Mouse (Mus musculus) kidney, postnatal 4 days (tissue): ENCODE results near the gene March8.
"Not testable (repeated sequence)": the region's sequence is repeated elsewhere in the genome, so short reads cannot be mapped to it uniquely, and the experiment has no call there.

Experiments
- DNase-seq, 2 experiments: peaks; one replicate each; pipeline ENCODE4 v3.0.0; 2021; ENCODE audit warnings: mixed read lengths in 2 of 2

The March8 gene

DNA sequence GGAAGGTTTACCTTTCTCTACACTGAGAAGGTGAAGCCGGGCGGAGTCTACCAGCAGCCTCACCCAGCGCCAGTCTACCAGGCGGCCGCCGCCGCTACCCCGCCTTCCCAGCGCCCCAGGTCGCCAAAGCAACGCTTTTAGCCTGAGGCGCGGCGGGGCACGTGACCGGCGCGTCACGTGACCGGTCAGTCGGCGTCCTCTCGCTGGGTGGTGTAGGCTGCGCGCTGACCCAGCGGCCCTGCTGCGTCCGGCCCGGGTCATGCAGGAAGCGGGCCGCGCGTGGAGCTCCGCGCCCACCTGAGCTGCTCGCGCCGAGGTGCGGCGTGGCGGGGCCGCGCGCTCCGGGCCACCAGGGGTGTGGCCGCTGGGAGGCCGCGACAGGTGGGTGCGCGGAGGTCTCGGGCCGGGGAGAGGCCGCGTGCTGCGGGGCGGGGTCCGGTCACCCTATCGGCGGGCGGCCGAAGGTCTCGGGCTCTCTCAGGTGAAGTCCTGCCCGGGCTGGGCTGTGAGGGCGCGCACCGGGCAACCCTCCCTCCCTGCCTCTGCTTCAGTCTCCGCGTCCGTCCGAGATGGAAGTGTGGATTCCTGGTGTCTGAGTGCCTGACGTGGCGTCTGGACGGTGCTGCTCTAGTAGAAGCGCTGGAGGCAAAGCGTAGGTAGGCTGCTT is at the start of gene March8:
Gene March8 (plus strand): TSS at position 190 of the 667 bp plus-strand sequence.
- peak; percentile 95 to 98 for DNase-seq

DNA sequence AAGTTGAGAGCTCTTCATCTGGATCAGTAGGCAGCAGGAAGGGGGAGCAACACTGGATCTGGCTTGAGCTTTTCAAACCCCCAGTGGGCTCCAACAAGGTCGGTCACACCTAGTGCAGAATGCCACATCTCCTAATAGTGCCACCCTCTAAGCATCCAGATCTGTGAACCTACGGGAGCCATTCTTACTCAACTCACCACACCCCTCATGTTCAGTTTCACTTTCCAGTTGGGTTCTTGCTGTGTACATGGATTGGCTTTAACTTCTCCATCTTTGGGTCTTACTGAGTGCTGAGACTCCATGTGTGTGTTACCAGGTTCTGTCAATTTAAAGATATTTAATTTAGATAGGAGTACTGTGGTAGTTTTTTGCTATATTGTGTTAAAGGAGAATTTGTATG is 26.4 kb upstream of the March8 start:
- DNase-seq = no peak

DNA sequence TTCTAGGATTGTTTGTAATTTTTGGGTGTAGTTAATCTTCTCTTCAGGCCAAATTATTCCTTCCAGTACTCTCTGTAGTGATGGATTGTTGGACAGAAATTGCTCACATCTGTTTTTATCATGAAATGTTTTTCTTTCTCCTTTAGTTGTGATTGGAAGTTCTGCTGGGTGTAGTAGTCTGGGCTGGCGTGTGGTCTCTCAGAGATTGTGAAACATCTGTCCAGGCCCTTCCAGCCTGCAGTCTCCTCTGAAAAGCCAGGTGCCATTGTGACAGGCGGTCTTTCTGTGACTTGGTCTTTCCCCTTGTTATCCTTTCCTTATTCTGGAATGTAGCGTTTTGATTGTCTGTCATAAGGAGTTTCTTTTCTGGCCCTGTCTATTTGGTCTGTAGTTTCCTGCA is 18.6 kb upstream of the March8 start:
- DNase-seq = no peak

DNA sequence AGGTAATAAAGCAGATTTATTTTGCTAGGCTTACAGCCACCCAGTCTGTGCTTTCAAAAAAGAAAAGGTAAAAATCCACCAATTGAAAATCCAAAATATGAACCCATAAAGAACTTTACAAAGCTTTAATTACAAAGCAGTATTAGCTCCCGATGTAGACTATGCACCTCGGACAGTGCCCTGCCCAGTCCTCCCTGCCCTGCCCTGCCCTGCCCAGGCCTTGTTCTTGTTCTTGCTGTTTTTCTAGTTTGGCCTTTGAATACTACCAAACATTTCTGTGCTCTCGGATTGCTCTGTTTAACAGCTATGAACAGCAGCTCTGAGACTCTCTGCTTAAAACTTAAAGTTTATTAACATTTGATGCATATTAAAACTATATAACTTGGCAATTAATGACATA is 11.2 kb upstream of the March8 start:
- no peak for DNase-seq

DNA sequence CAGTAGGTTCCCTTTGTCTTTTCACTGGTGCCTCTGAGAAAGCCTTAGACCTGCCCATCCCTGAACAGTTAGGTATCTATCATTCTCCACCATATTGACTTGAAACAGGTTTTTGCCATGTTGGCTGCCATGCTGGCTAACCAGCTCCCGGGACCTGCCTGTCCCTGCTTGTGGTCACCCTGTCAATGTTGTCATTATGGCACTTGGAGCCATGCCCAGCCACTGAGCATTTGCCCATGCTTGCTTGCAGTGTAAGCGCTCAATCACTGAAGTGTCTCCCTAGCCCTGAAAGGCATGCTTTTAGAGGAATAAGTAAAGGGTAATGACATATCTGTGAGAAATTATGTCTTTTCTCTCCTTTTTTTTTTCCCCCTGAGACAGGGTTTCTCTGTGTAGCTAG is 6.4 kb upstream of the March8 start:
- DNase-seq = peak in 1 of 2 experiments; percentile 6

DNA sequence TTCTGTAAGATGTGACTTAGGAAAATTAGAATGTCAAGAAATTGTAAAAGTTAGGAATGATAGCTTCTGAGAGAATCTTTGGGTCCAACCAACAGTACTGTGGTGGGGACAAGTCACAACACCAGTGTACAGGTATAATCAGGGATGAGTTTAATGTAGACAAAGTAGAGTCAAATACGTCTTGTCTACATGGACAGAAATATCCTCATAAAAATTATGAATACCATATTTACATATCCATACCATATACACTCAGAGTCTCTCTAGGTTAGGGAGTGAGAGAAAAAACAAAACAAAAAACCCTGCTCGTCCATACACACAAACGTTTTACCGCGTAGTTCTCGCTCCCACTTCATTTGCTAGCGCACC is 374 bp upstream of the March8 start:
- DNase-seq = no peak

DNA sequence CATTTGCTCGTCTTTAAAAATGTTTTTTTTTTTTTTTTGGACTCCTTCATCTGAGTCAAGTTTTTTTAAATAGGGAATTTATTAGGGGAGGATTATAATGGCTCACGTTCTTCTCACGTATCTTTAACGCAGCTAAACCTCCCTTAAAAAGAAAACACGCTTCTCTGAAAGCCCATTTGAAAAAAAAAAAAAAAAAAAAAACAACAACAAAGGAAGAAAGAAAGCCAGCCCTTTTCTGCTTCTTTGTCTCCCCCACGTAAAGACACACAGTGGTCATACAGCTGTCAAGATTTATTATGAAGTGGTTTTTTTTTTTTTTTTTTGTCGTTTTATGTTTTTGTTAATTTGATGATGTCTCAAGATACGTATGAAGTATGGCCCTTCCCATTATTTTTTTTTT is 696 bp downstream of the March8 start:
- no peak for DNase-seq

DNA sequence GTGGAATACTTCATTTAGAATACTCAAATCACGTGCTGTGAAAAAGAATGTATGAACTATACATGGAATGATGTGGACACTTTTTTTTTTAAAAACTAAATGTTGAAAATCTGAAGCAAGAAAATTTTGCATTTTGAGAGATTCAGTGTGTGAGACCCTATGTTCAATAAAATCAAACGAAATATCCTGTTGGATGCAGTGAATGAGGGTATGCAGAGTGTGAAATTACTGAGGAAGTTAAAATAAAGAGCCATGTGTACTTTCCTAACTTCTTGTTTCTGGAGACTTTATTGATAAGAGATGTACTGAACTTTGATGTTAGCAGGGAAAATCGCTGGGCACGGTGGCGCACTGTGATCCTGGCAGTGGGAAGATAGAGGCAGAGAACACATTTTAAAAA is 1.3 kb downstream of the March8 start:
- no peak for DNase-seq

DNA sequence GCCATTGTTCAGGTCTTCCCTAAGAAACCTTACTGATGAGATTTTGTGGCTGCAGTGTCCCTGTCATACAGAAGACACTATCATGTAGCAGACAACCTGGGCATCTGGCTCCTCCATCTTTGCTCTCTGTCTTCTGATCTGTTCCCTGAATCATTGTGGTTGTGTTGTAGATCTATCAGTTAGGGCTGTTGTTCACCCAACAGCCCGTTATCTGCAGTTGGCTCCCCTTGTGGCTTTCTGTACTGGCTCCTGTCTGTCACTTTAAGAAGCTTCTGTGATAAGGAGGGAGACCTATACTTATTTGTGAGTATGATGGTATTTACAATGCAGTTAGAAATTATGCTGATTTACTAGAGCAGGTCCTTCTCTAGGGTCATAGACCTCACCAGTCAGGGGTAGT is 2.7 kb downstream of the March8 start:
- DNase-seq = no peak

DNA sequence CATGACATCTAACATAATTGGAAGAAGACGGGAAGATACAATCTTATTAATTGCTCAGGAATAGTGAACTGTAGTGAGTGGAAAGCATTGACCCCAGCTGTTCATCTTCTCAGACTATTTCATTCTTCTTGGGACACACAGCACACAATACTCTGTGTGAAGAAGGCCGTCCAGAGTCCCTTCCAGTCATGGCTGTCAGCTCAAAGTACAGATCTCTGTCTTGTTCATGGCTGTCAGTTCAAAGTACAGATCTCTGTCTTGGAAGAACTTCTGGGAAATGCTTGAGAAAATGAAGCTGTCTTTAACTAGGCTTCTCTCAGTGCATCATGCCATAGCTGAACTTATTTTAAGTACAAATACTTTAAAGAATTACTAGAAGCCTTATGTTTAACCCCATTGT is 10.1 kb downstream of the March8 start:
- DNase-seq = no peak

DNA sequence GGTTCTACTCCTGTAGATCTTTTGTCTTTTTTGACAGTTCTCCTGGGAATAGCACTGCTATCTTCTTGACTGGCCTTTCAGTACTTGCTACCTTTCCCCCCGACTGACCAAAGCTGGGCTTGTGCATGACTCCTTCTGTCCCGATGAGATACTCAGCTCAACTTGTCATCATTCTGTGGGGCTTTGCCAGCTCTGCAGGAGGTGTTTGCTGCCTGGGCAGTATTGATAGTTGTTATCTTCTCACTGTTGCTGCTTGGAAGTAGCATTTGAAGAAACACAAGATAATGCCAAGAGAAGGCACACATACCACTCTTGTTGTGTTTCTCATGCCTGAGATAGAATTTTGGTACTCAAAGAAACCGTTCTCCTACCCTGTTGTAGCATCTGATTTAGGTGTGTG is 12.2 kb downstream of the March8 start:
- no peak for DNase-seq

DNA sequence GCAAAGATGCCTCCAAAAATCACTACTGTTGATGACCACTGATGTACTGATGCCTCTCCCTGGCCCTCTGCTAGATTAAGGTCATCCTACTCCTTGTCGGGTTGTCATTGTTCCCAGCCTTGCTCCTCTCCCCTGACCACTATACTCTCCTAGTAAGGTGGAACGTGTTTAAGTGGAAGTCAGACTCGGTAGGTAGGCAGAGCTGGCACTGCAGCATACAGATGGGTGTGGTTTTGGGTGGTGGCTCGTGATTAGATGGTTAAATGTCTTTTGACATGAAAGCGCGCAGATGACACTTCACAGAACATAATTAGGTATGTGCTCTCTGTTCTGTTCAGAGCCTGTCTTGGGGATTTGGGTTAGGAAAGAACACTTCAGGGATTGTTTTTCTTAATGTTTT is 12.8 kb downstream of the March8 start:
- DNase-seq = no peak

DNA sequence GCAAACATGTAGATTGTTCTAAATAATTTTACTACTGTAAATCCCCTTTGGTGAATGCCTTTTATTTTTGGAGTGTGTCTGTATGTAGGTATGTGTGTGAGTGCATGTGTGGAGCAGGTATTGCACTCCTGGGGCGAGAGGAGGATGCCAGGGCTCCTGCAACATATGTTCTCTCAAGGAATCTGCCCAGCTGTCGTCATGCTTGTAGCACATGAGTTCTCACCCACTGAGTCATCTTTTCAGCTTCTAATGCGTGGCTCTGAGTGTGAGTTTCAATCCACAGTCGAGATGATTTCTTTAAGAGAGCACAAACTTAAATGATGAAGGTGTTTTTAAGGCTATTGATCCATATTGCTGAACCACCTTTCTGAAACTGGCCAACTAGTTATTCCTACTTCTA is 13.7 kb downstream of the March8 start:
- DNase-seq = no peak

DNA sequence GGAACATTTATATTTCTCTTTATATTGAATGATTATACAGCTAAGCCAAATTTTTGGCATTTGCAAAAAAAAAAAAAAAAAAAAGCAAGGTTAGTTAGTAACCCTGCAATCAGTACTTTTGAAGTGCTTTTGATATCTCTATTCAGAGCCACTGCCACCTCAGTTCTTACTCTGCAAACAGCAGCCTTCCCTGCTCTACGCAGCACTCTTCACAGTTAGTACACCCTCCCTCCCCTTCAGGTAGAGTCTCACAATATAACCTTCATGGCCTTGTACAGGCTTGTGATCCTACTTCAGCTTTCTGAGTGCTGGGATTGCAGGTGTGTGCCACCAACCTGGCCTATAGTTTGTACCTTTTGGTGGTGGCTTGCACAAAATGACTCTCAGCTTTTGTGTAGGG is 15.6 kb downstream of the March8 start:
- DNase-seq = no peak

DNA sequence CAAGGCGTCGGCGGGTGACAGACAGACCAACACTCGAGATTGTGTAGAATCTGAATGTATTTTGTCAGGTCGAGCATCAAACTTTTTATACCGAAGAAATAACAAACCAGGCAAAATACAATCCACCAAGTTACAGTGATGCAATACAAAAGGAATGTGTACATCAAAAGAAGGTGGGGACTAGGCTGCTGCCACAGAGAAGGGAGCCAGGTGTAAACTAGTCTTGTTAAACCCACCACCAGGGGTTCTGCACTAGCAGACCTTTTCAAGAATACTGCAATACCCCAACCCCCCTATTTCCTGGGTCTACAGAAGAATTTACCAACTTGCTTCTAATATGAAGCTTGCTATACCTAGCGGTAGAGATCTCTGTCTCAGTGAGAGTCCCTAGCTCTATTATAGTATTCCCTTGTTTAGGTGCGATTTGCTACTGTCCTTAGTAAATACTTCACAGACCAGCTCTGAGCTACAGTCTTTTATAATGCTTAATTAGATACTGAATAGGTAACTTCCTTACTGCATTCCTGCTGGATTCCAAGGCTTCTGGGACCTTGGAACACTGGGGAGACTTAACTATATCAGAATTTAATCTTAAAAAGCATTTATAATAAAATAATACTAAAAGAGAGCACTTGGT is 18.6 kb downstream of the March8 start:
- not testable (repeated sequence) for DNase-seq

DNA sequence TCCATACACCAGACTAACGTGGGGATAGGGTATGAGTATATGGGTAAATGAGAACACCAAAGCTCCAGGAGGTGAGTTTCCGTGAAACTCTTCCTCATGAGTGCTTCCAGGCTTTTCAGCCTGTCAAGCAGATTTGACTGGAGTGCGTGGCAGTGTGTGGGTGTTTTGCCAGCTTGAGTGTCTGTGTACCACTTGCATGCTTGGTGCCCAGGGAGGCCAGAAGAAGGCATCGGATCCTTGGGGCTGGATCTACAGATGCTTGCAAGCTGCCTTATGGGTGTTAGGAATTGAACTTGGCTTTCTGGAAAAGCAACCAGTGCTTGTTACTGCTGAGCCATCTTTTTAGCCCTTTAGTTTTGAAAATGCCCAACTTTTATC is 19.1 kb downstream of the March8 start:
- no peak for DNase-seq

DNA sequence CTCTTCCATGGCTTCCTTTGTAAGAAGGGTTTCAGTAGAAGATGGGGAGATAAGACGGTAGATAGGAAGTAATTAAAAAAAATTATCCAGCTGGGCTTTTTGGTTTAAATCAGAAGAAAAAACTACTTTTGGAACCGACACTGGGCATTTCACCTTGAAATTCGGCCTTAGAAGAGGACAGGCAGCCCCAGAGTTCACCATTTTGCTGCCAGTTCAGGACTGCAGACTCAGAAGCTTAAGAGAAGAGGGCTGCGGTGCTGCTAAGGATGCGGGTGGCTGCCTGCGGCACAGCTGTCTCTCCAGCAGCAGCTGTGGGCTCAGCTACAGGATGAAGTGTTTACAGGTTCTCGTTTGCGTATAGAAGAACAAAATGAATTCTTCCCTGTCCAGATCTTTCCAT is 20.2 kb downstream of the March8 start:
- no peak for DNase-seq

DNA sequence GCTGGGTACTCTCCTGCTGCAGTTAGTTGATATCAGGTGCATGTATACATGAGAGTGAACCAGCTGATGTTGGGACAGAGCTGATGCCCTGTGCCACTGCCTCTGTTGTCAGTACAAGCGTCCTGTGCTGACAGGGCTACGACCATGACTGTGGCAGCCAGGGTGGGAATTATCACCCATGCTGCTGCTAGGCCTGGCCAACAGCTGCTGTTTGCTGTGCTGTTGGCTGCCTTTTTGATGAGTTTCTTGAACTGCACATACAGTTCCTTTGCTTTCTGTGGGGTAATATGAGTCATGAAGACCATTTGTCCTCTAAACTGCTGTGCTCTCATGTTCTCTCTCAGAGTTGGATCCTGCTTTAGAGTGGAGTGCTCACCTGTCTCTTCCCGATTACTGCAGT is 21.4 kb downstream of the March8 start:
- no peak for DNase-seq

DNA sequence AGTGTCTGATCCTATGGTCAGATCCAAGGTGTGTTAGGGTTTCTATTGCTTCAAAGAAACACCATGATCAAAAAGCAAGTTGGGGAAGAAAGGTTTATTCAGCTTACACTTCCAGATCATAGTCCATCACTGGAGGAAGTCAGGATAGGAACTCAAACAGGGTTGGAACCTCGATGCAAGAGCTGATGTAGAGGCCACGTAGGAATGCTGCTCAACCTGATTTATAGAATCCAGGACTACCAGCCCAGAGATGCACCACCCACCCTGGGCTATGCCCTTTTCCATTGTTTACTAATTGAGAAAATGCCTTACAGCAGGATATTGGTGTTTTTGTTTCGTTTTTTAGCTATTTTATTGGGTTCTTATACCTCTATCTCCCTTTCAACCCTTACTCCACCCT is 23.6 kb downstream of the March8 start:
- DNase-seq = no peak

DNA sequence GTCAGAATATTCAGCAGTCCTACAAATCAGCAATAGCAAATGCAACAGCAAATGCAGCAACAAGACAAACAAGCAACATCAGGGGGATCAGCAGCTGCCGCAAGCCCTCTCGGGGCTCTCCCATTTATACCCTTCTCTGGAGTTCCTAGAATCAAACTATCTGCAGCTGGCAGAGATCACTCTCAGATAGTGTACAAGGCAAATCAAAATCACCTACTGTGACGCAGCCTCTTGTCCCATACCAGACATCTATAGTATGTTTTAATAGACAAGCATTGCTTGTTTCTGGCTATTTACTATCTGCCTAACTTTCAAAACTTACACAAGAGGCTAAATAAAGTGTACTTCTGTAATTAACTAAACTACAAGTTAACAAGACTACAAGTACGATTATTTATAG is 24.2 kb downstream of the March8 start:
- DNase-seq = no peak

DNA sequence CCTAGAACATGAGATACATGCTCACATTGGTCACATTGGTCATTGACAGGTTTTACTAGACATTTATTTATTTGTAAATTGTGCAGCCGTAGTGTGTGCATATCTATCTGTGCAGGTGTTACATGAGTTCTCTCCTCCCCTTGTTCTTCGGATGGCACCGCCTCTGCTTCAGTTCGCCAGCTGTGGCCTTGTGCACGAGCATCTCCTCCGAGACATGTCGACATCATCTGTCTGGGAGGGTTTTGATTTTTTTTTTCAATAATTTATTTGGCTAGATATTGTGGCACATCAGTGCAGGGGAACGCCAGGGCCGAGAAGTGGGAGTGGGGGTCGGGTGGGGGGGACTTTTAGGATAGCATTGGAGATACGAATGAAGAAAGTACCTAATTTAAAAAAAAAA is 30.1 kb downstream of the March8 start:
- no peak for DNase-seq

DNA sequence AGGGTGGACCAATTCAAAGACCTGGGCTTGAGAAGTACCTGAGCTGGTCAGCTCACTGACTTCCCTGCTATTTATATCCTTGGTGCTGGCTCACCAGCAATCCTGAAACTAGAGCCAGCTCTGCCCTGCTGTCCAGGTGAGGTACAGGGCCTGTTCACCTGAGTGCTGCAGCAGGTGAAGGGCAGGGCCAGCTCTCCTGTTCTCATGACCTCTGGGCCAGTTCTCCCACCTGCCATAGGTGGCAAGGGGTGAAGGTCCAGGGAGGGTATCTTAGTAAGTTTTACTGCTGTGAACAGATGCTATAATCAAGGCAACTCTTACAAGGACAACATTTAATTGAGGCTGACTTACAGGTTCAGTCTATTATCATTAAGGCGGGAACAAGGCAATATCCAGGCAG is 32.0 kb downstream of the March8 start:
- no peak for DNase-seq

DNA sequence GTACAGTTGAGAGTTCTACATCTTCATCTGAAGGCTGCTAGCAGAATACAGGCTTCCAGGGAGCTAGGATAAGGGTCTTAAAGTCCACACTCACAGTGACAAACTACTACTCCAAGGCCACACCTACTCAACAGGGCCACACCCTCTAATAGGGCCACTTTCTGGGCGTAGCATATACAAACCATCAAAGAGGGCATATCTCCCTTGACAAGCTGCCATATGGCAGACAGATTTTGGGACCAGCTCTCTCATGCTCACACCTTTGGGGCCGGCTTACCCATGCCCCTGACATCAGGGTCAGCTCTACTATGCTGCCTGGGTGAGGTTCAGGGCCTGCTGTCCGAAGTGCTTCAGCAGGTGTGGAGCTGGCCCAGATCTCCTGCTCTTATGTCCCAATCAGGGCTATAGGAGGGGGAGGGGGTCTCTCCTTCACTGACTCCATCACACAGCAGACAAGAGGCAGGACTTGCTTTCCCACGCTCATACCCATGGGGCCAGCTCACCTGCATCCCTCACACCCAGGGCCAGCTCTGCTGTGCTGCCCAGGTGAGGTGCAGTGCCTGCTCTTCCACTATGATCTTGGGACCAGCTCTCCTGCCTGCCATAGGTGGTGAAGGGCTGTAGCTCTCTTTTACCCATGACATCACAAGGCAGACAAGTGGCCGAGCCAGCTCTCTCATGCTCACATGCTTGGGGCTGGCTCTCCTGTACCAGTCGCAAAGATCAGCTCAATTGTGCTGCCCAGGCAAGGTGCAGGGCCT is 32.6 kb downstream of the March8 start:
- no peak for DNase-seq

DNA sequence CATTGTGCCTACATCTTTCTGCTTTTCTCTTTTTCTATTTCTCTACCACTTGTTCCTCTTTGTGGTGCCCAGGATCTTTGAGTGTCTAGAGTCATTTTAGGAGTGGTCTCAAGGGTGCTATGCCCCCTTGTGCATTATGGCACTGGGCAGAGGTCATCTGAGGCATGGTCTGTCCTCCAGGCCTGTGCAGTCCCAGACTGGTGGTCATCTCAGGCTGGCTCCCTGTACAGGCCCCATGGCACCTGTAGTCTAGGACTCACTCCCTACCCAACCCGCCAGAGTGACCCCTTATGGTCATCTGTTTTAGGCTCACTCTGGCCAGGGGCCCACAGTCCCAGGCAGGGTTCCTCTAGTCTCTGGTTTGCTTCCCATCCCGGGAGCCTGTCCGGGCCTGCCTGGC is 33.7 kb downstream of the March8 start:
- no peak for DNase-seq

DNA sequence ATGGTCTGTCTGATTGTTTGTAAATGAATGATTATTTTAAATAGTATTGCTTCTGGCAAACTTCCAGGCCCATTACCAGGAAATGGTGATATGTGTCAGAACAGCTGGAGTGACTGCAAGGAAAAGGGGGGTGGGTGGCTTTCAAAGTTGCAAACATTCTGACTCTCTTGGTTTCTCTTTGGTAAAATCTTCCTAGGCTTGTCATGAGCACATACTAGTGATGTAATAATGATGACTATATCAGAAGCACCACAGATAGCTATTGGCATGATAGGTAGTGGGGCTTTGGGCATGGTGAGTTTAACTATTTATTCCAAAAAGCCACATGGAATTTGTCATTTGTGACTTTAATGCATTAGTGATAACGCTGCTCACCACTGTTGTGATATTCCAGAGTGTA is 36.3 kb downstream of the March8 start:
- no peak for DNase-seq
